Mouse (Mus musculus): ENCODE measurements around the gene Trip10.
A peak's percentile ranks its signal among the peaks of the same experiment; 100 is the strongest.

Gene Trip10

GRCm38 (mm10) chr17:57249186-57250181, at the start of gene Trip10:
Gene Trip10, plus strand, starts transcription at chr17:57249455.
- DNase-seq, result peak; percentile 78 to 86

- DNase-seq, result no peak
These were observed 47.2 kb upstream of the Trip10 start for GRCm38 (mm10) chr17:57201841-57202724.

- no peak for DNase-seq
These were observed 41.3 kb upstream of the Trip10 start for GRCm38 (mm10) chr17:57207938-57208337.

GRCm38 (mm10) chr17:57209330-57209729, 39.9 kb upstream of the Trip10 start:
- DNase-seq, result no peak

GRCm38 (mm10) chr17:57211501-57211900, 37.8 kb upstream of the Trip10 start:
- DNase-seq, result no peak

- DNase-seq, result no peak
These were observed 34.4 kb upstream of the Trip10 start for GRCm38 (mm10) chr17:57214676-57215387.

- DNase-seq, result no peak
These were observed 30.8 kb upstream of the Trip10 start for GRCm38 (mm10) chr17:57218335-57218900.

- peak; percentile 61 to 70 for DNase-seq
These were observed 29.9 kb upstream of the Trip10 start for GRCm38 (mm10) chr17:57219167-57219883.

- peak; percentile 20 to 40 for DNase-seq
These were observed 29.4 kb upstream of the Trip10 start for GRCm38 (mm10) chr17:57219884-57220207.

- DNase-seq, result no peak
These were observed 27.3 kb upstream of the Trip10 start for GRCm38 (mm10) chr17:57221911-57222310.

GRCm38 (mm10) chr17:57223313-57223712, 25.9 kb upstream of the Trip10 start:
- no peak for DNase-seq

- DNase-seq, result no peak
These were observed 21.8 kb upstream of the Trip10 start for GRCm38 (mm10) chr17:57227468-57227867.

GRCm38 (mm10) chr17:57228014-57228413, 21.2 kb upstream of the Trip10 start, which contains the start of gene C3:
Gene C3, minus strand, starts transcription at chr17:57228136.
- no peak for DNase-seq

- no peak for DNase-seq
These were observed 20.4 kb upstream of the Trip10 start for GRCm38 (mm10) chr17:57228873-57229272.

- no peak for DNase-seq
These were observed 19.2 kb upstream of the Trip10 start for GRCm38 (mm10) chr17:57229851-57230727.

GRCm38 (mm10) chr17:57230728-57231125, 18.5 kb upstream of the Trip10 start:
- no peak for DNase-seq

- DNase-seq, result no peak
These were observed 17.9 kb upstream of the Trip10 start for GRCm38 (mm10) chr17:57231321-57231771.

- DNase-seq, result no peak
These were observed 17.1 kb upstream of the Trip10 start for GRCm38 (mm10) chr17:57232200-57232599.

- no peak for DNase-seq
These were observed 16.2 kb upstream of the Trip10 start for GRCm38 (mm10) chr17:57233038-57233437.

- no peak for DNase-seq
These were observed 14.9 kb upstream of the Trip10 start for GRCm38 (mm10) chr17:57234254-57234928.

All from cerebellum, adult 18-20 months (tissue).